Mouse (Mus musculus): Measurements from ENCODE around the gene Car6. TPM values are rescaled to one million over a fixed set of nuclear protein-coding genes. Genes with fewer than 3 reads are reported as not detected.

Gene Car6
- polyA plus RNA-seq (2015; fragmentation: Nextera tagmentation; extraction: Ambion mirVana), result 0.23 TPM in 1 of 2 replicates, not detected in the other

DNA sequence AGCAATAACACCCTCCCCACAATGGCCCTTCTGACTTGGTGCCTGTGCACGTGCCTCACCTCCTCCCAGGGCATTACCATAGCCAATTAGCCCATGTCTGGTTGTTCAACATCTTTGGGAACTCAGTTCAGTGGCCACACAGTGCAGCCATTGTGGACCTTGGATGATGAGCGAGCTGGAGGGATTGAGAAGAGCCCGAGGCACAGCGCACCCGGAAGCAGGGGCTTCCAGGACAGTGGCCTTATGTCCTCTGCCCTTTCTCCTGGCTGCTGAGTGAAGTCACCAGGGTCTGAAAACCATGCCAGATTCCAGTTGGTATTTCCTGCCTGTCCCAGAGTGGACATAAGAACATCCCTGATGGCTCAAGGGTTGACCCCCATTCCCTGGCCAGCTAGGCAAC lies at the start of gene Car6:
Gene Car6 (minus strand): TSS at position 101 of the 400 bp plus-strand sequence.
- Histone ChIP-seq H3K4me2 (no peak within 1 kb of the TSS), H3K4me3 (no peak within 1 kb of the TSS), H3K27ac (no peak within 1 kb of the TSS), H3K4me1 (no peaks in the 10 kb centered on the region), H3K9me3 (no peaks in the 10 kb centered on the region), H3K27me3 (no peaks in the 10 kb centered on the region), H3K9ac (no peak within 1 kb of the TSS), H3K36me3 (no peaks in the 10 kb centered on the region)
- ATAC-seq (ENCODE audit: insufficient number of reproducible peaks, insufficient read depth, low FRiP score, low TSS enrichment, low read depth), result no peak
- 28% methylated on average over 5 of the region's 5 CpGs for WGBS

DNA sequence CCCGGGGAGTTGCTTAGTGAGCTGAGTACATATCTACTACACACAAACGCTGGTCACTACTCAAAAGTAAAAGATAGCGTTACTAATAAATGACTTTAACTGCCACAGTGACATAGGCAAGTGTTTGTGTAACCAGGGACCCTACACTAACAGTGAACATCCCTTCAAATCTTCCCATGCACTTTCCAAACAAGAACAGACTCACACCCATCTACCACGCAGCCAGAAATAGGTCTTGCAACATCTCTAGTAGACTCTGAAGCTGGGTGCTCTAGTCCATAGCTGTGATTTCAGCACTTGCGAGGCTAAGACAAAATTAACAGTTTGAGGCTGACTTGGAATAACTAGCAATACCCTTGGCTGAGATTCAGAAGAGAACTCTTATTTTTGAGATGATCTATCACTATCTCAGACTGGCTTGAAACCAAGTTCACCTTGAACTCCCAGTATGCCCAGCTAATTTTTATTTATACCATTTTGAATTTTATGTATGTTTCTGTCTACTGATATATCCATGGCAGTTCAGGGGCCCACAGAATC lies 48.7 kb upstream of the Car6 start:
- 0 out of 2 replicates have a peak overlapping the region, but pooled peaks have one; percentile 27 for H3K9ac ChIP-seq
- H3K4me2 ChIP-seq, result no peak overlapping the region
- ATAC-seq (ENCODE audit: insufficient number of reproducible peaks, insufficient read depth, low FRiP score, low TSS enrichment, low read depth), result no peak
- H3K36me3 ChIP-seq, result peaks cover 64% of the 10 kb centered on the region
- no peak overlapping the region for H3K4me3 ChIP-seq
- H3K4me1 ChIP-seq, result peaks cover 16% of the 10 kb centered on the region
- H3K27me3 ChIP-seq, result no peaks in the 10 kb centered on the region
- WGBS, result 82% methylated on average over 5 of the region's 5 CpGs
- no peaks in the 10 kb centered on the region for H3K9me3 ChIP-seq
- peak overlapping the region; percentile 87; the same call in 1 of the 2 replicates for H3K27ac ChIP-seq

DNA sequence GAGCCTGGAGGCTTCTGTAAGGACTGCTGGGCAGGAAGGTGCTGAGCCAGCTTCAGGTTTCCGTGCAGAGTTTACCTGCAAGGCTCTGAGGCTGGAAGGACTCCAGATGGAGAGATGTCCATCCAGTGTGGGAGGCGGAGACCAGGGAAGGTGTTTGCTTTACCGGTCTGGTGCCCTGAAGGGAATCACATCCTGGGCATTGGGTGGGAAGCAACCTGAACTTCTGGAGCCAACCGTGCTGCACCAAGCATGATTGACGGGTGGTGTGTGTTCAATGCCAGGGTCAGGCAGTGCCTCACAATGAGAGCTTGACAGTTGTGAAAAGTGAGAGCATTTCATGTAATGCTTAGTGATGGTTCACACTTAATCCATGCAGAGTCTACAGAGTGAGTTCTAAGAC lies 47.8 kb upstream of the Car6 start:
- H3K4me2 ChIP-seq, result no peak overlapping the region
- peaks cover 73% of the 10 kb centered on the region for H3K36me3 ChIP-seq
- H3K27me3 ChIP-seq, result no peaks in the 10 kb centered on the region
- ATAC-seq (ENCODE audit: insufficient number of reproducible peaks, insufficient read depth, low FRiP score, low TSS enrichment, low read depth), result no peak
- no peak overlapping the region for H3K4me3 ChIP-seq
- peaks cover 16% of the 10 kb centered on the region for H3K4me1 ChIP-seq
- H3K27ac ChIP-seq, result no peak overlapping the region
- H3K9ac ChIP-seq, result no peak overlapping the region
- 84% methylated on average over 5 of the region's 5 CpGs for WGBS
- H3K9me3 ChIP-seq, result no peaks in the 10 kb centered on the region

DNA sequence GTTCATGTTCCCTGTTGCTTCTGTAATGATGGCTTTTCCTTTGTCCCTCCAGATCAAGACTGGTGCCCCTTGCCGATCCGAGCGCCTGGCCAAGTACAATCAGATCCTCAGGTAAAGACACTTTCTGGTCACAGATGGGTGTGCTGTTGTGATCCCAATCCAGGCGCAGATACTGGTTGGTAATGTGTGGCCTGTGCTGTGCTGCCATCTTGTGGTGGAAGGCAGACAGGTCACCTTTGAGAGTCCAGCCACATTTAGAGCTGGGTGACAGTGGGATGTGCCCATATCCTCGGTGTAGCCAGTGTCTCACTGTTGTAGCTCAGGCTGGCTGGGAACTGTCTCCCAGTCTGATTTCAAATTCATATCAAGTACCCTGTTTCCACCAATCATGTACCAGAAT lies 46.9 kb upstream of the Car6 start:
- 62% methylated on average over 5 of the region's 5 CpGs for WGBS
- H3K27ac ChIP-seq, result no peak overlapping the region
- H3K4me2 ChIP-seq, result no peak overlapping the region
- H3K4me1 ChIP-seq, result peaks cover 16% of the 10 kb centered on the region
- no peak overlapping the region for H3K4me3 ChIP-seq
- no peaks in the 10 kb centered on the region for H3K27me3 ChIP-seq
- no peak for ATAC-seq (ENCODE audit: insufficient number of reproducible peaks, insufficient read depth, low FRiP score, low TSS enrichment, low read depth)
- H3K9me3 ChIP-seq, result no peaks in the 10 kb centered on the region
- no peak overlapping the region for H3K9ac ChIP-seq
- peaks cover 82% of the 10 kb centered on the region for H3K36me3 ChIP-seq

DNA sequence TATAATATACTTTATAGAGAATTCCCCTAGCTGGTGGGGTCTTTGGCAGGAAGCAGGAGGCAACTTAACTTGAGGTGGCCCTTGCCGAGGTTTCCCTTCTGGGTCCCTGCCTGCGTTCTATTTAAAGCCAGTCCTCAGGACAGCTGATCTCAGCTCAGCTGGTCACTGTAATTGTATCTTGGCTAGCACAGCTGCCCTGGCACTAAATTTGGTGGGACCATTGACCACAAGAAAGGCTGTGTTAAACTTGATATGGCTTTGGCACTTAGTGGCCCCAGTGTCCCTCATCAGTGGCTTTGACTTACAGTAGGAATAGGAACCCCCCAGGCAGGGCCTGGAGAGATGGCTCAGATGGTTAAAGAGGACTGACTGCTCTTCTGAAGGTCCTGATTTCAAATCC lies 44.7 kb upstream of the Car6 start:
- Histone ChIP-seq H3K27me3 (no peaks in the 10 kb centered on the region), H3K4me2 (no peak overlapping the region), H3K9ac (no peak overlapping the region), H3K27ac (no peak overlapping the region), H3K4me3 (no peak overlapping the region), H3K9me3 (no peaks in the 10 kb centered on the region), H3K4me1 (peaks cover 22% of the 10 kb centered on the region), H3K36me3 (peaks cover 92% of the 10 kb centered on the region)
- WGBS, result 55% methylated on average over 2 of the region's 2 CpGs
- ATAC-seq (ENCODE audit: insufficient number of reproducible peaks, insufficient read depth, low FRiP score, low TSS enrichment, low read depth), result no peak

DNA sequence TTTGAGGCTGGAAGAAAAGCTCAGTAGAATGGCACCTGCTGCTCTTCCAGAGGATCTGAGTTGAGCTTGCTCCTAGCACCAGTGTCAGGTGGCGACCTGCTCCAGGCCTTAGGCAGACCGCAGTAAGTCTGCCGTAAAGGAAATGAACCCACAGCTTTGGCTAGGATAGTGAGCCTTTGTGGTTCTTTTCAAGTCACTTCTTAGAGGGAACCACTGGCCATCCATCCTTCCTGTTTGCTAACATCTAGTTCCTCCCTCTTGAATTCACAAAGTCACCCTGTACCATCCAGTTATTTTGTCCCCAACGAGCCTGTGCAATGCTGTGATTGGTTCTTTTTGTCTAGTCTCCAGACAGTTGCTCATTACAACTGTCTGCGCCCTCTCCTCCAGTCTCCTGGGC lies 41.6 kb upstream of the Car6 start:
- Histone ChIP-seq H3K9ac (0 out of 2 replicates have a peak overlapping the region, but pooled peaks have one; percentile 32), H3K4me2 (no peak overlapping the region), H3K27ac (no peak overlapping the region), H3K27me3 (no peaks in the 10 kb centered on the region), H3K36me3 (peaks cover 75% of the 10 kb centered on the region), H3K4me3 (no peak overlapping the region), H3K4me1 (peaks cover 37% of the 10 kb centered on the region), H3K9me3 (no peaks in the 10 kb centered on the region)
- whole genome bisulfite sequencing, result 76% methylated on average over 5 of the region's 5 CpGs
- no peak for ATAC-seq (ENCODE audit: insufficient number of reproducible peaks, insufficient read depth, low FRiP score, low TSS enrichment, low read depth)

DNA sequence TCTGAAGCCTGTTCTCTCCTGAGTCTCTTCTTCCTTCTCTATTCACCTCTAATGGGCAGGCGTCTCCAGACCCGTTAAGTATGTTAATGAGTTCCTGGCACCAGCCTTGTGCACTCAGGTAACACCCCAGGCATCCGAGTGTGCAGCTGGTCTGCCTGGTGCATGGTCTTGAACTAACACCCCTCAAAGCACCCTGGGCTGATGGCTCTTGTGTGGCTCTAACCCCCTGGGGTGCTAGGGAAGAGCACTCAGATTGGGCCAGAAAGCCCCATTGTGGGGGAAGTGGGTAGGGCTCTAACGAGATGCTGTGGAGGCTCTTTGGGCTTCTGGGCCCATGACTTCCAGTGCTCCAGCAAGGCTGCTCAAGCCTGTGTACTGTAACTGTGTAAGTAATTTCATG lies 40.6 kb upstream of the Car6 start:
- no peak overlapping the region for H3K4me2 ChIP-seq
- H3K36me3 ChIP-seq, result peaks cover 65% of the 10 kb centered on the region
- no peak overlapping the region for H3K4me3 ChIP-seq
- ATAC-seq (ENCODE audit: insufficient number of reproducible peaks, insufficient read depth, low FRiP score, low TSS enrichment, low read depth), result no peak
- peaks cover 37% of the 10 kb centered on the region for H3K4me1 ChIP-seq
- 66% methylated on average over 4 of the region's 4 CpGs for WGBS
- no peaks in the 10 kb centered on the region for H3K27me3 ChIP-seq
- no peaks in the 10 kb centered on the region for H3K9me3 ChIP-seq
- no peak overlapping the region for H3K27ac ChIP-seq
- peak overlapping the region; percentile 7; the same call in 1 of the 2 replicates for H3K9ac ChIP-seq

DNA sequence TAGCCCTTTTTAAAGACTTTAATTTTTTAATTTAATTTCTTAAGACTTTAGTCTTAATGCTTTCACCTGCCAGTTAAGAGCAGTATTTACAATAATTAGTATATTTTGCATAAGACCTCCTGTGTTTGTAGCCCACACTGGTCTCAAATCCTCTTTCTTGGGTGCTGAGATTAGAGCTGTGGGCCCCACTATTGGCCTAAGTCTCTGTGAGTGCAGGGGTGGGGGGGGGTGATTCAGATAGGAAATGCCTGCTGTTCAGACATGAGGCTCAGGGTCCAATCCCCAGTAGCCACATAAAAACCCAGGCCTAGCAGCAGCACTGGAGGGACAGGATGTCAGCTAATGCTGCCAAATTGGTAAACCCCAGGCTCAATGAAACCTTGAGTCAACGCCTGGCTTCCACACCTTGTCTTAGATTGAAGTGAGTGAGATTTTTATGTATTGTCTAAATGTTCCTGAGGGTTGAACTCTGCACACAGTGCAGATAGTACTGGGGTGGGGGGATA lies 39.3 kb upstream of the Car6 start:
- H3K4me2 ChIP-seq, result peak overlapping the region; percentile 80
- no peak for ATAC-seq (ENCODE audit: insufficient number of reproducible peaks, insufficient read depth, low FRiP score, low TSS enrichment, low read depth)

DNA sequence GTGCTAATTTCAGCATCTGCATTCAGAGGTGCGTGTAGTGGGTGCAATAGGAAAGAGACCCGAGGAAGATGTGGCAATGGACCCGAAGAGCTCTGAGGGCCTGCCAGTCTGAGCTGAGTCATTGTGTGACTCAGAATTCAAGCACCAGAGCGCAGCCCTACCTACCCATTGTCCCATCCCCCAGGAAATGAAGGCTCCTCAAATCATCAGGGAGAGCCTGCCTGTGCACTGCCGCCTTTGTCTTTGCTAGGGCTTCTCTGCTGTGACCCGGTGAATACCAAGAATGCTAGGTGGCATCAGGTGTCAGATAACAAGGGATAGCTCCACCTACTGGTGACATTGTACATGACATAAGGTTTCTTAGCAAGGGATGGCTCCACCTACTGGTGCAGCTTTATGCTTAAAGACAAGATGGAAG lies 38.8 kb upstream of the Car6 start:
- Histone ChIP-seq H3K4me2 (peak overlapping the region; percentile 80), H3K9ac (no peak overlapping the region), H3K27me3 (no peaks in the 10 kb centered on the region), H3K4me3 (peak overlapping the region; percentile 77; the same call in 1 of the 2 replicates), H3K36me3 (peaks cover 48% of the 10 kb centered on the region), H3K4me1 (peaks cover 48% of the 10 kb centered on the region), H3K9me3 (no peaks in the 10 kb centered on the region), H3K27ac (peak overlapping the region; percentile 74; the same call in 1 of the 2 replicates)
- ATAC-seq (ENCODE audit: insufficient number of reproducible peaks, insufficient read depth, low FRiP score, low TSS enrichment, low read depth), result no peak
- WGBS, result 7% methylated on average over 6 of the region's 6 CpGs

More for the DNA sequence above, 39.3 kb upstream of the Car6 start:
- peaks cover 52% of the 10 kb centered on the region for H3K36me3 ChIP-seq
- peak overlapping the region; percentile 77; the same call in 1 of the 2 replicates for H3K4me3 ChIP-seq
- H3K27ac ChIP-seq, result no peak overlapping the region
- no peaks in the 10 kb centered on the region for H3K9me3 ChIP-seq
- no peak overlapping the region for H3K9ac ChIP-seq
- H3K27me3 ChIP-seq, result no peaks in the 10 kb centered on the region
- 79% methylated on average over 1 of the region's 1 CpGs for WGBS
- peaks cover 44% of the 10 kb centered on the region for H3K4me1 ChIP-seq

DNA sequence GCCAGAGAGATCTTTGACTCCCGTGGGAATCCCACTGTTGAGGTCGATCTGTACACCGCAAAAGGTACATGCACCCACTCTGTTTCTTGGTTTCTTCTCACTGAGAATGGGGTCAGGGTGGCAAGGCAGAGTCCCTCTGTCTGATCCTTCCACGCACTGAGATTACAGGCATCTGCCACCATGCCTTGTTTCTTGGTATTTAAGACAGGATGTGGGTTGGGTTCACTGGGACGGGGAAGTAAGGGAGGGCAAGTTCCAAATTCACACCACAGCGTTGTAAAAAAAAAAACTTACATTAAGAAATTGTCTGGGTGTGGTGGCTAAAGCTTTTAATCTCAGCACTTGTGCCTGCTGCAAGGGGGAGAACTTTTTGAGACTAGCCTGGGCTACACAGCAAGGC lies 38.4 kb upstream of the Car6 start:
- H3K36me3 ChIP-seq, result peaks cover 43% of the 10 kb centered on the region
- peaks cover 53% of the 10 kb centered on the region for H3K4me1 ChIP-seq

DNA sequence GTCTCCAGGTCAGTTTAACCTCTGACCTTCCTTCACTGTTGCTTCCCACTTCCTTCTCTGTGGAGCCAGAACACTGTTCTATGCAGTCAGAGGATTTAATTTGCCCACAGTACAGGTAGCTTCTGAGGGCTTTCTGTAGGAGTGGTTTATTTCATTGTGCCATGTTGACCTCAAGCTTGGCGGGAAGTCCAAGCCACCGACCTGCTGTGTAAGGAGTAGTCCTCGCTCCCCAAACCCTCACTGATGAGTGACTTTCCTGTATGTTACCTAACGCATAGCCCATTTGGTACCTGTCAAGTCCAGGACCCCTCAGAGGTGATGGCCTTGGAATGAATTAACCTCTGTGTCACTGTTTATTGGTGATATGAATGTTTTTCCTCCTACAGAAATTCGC lies 38.0 kb upstream of the Car6 start:
- 29% methylated on average over 5 of the region's 5 CpGs for WGBS
- H3K4me3 ChIP-seq, result peak overlapping the region; percentile 77
- H3K9me3 ChIP-seq, result no peaks in the 10 kb centered on the region
- peak overlapping the region; percentile 99; the same call in 1 of the 2 replicates for H3K27ac ChIP-seq
- H3K9ac ChIP-seq, result peak overlapping the region; percentile 90
- H3K27me3 ChIP-seq, result no peaks in the 10 kb centered on the region
- peaks cover 39% of the 10 kb centered on the region for H3K36me3 ChIP-seq
- H3K4me2 ChIP-seq, result peak overlapping the region; percentile 80
- no peak for ATAC-seq (ENCODE audit: insufficient number of reproducible peaks, insufficient read depth, low FRiP score, low TSS enrichment, low read depth)
- peaks cover 54% of the 10 kb centered on the region for H3K4me1 ChIP-seq

More for the DNA sequence above, 38.4 kb upstream of the Car6 start:
- H3K4me2 ChIP-seq, result peak overlapping the region; percentile 80
- ATAC-seq (ENCODE audit: insufficient number of reproducible peaks, insufficient read depth, low FRiP score, low TSS enrichment, low read depth), result no peak
- H3K9ac ChIP-seq, result peak overlapping the region; percentile 90; the same call in 1 of the 2 replicates
- H3K9me3 ChIP-seq, result no peaks in the 10 kb centered on the region
- H3K27ac ChIP-seq, result peak overlapping the region; percentile 99; the same call in 1 of the 2 replicates
- no peaks in the 10 kb centered on the region for H3K27me3 ChIP-seq
- 32% methylated on average over 6 of the region's 6 CpGs for WGBS
- H3K4me3 ChIP-seq, result peak overlapping the region; percentile 77

DNA sequence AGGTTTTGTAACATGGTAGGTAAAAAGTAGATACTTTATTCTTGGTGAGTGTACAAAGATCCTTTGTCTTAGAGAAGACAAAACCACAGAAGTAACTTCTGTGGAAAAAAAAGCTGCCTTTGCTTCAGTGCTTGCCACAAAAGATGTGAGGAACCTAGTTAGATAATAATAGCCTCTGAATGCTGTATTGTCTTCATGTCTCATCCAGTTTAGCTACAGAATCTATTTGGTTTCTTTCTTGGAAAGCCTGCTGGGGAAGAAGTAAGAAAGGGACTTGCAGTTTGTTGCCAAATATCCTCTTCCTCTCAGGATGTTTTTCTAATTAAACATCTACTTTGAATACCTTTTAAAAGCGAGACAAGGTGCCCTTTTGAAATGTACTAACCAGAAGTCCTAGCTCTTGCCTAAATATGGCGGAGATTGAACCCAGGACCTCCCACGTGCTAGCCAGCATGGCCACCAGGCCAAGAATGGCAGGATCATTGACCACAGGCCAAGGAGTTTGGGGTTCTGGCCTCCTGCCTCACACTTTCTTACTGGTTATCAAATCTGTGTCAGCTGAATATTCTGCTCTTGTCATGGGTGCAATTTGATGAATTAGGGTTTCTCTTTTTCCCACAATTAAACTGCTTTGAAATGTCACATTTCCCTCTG lies 37.4 kb upstream of the Car6 start:
- peak overlapping the region; percentile 99 for H3K27ac ChIP-seq
- no peaks in the 10 kb centered on the region for H3K9me3 ChIP-seq
- peak overlapping the region; percentile 80 for H3K4me2 ChIP-seq
- ATAC-seq (ENCODE audit: insufficient number of reproducible peaks, insufficient read depth, low FRiP score, low TSS enrichment, low read depth), result no peak
- H3K36me3 ChIP-seq, result peaks cover 34% of the 10 kb centered on the region
- peaks cover 54% of the 10 kb centered on the region for H3K4me1 ChIP-seq
- peak overlapping the region; percentile 77 for H3K4me3 ChIP-seq
- no peaks in the 10 kb centered on the region for H3K27me3 ChIP-seq
- H3K9ac ChIP-seq, result peak overlapping the region; percentile 90
- 5% methylated on average over 3 of the region's 3 CpGs for WGBS

Measured in embryonic facial prominence, embryonic 13.5 days (tissue).